Mouse (Mus musculus) G1E-ER4 (cell line): Measurements from ENCODE around the gene Vrk1. TPM values are rescaled to one million over a fixed set of nuclear protein-coding genes. Genes with fewer than 3 reads are reported as not detected.

Experiments used
- GATA1 ChIP-seq: IDR thresholded peaks from one replicate; pipeline ENCODE4 v1.8.0; 2012; ENCODE audit warnings: low read length, inconsistent platforms
- polyA plus RNA-seq: library from polyadenylated mRNA; stranded (reverse); fragments of >175 nt; gene quantifications from 2 replicates; pipeline ENCODE4 v1.2.3, GENCODE M21; 2012

The Vrk1 gene
- polyA plus RNA-seq, 1 experiment, result 30.1 TPM

DNA sequence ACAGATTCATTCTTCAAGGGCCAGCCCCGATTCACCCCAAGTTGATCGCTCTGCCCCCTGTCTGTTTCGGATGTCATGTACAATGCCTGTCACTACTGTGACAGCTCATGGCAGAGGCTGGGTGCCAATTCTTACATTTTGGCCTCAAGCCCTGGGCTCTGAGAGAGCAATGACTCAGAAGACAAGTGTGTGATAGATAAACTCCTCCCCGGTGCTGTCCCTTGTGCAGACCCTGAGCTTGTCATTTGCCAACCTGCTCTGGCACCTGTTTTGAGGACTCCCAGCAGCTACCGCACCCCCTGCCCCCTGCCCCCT, 105.8 kb downstream of the Vrk1 start:
- no peak for TF ChIP-seq GATA1

DNA sequence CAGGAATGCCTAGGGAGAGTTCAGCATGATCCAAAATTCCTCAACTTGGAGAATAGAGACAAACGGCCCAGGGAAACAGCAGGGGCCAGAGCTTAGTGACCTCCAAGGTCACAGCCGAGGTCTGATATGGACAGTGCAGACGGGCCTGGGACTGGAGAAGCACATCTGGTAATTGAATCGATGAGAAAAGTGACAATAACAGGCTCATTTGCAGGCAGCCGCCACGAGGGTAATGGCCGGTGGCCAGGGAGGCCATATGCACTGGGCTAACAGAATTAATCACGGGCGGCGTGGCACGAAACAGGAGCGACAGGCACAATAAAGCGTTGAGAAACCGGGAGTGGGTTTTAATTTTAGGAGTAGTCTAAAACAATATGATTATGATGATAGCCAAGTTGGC, 113.2 kb downstream of the Vrk1 start:
- TF ChIP-seq GATA1, result no peak

DNA sequence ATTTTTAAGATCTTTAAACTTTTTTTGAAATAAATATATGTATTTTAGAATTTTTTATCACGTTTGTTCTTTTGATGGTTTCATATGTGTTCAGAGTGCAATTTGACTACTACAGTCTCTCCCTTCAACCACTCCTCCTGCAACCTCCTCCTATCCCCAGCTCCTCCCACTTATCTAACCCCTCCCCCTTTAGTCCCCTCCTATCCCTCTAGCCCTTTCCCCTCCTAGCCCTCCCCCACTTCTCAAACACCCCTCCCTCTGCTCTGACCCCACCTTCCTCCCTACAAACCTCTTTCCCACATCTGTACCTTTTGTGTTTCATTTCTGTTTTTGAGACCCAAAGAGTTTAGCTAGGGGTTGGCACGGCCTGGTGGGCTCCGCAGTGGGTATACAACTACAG, 114.6 kb downstream of the Vrk1 start:
- no peak for TF ChIP-seq GATA1

Other genes with a start within 250 kb of the Vrk1 start
- gene Papola, start 225.5 kb upstream of the Vrk1 start, polyA plus RNA-seq, result 408 and 637 TPM in 2 replicates